Mouse (Mus musculus): Measurements from ENCODE around the gene Zfp867. TPM values are rescaled to one million over a fixed set of nuclear protein-coding genes. Genes with fewer than 3 reads are reported as not detected.

Gene Zfp867
- 8.9 and 9.3 TPM in 2 replicates for polyA plus RNA-seq (2016; fragmentation: Nextera tagmentation; extraction: Ambion mirVana)

- Histone ChIP-seq H3K4me1 (peaks cover 13% of the 10 kb centered on the region), H3K9me3 (no peaks in the 10 kb centered on the region), H3K36me3 (replicated peaks) (peaks cover 4% of the 10 kb centered on the region; the same call in 1 of the 2 replicates), H3K4me3 (peak within 1 kb of the TSS; percentile 93), H3K27ac (peak within 1 kb of the TSS; percentile 90), H3K27me3 (ENCODE audit: poor library complexity, severe bottlenecking) (no peaks in the 10 kb centered on the region)
- under 1% methylated on average over 19 of the region's 19 CpGs for WGBS
- peak; percentile 92 for DNase-seq (ENCODE audit: extremely low spot score, low spot score)
Observed at GRCm38 (mm10) chr11:59472326-59472677, at the start of gene Zfp867. Zfp867 (minus strand) TSS chr11:59472474.

DNA sequence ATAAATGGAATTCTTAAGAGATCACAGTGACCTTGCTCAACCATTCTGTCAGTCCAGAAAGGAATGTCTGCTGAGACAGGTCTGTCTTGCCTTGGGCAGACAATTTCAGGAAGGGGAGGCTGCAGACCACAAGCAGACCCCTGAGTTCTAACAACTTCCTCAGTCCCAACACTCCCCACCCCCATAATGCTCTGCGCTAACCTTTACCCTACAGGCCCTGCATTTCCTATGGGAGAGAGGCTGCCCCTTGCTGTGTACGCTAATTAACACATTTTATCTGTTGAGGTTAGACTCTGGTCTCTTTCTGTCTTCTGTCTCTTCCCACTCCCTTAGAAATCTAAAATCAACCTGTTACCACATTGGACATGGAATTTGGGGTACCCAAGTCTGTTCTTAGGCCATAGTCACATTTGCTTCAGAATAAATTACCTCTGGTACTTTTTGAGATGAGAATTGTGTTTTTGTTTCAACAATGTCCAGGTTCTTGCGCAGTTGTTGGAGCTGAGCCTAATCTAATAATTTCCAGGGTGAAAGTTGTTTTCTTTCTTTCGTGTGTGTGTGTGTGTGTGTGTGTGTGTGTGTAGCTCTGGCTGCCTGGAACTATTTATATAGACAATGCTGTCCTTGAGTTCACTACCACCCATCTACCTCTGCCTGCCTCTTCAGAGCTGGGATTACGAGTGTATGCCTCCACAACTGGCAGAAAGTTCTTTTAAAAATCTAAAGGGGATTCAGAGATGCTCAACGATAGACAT is 47.6 kb upstream of the Zfp867 start:
- Histone ChIP-seq H3K27me3 (ENCODE audit: poor library complexity, severe bottlenecking) (no peaks in the 10 kb centered on the region), H3K4me1 (peaks cover 10% of the 10 kb centered on the region), H3K9me3 (no peaks in the 10 kb centered on the region), H3K36me3 (replicated peaks) (no peaks in the 10 kb centered on the region), H3K4me3 (no peak overlapping the region), H3K27ac (no peak overlapping the region)
- 77% methylated on average over 6 of the region's 6 CpGs for WGBS
- DNase-seq (ENCODE audit: extremely low spot score, low spot score) = no peak

DNA sequence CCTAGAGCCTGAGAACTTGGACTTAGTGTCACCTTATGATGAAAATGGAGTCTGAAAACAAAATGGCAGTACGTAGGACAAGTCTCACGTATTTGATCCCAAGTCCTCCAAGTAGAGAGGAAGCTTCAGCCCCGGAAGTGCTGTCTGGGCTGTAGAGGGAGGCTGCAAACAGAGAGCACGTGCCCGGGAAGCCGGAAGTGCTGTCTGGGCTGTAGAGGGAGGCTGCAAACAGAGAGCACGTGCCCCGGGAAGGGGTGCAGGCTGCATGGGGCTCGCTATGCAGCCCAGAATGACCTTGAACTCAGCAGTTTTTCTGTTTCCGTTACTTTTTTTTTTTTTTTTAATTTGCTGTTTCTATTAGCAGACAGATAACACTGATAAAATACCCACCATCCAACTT is 46.0 kb upstream of the Zfp867 start:
- WGBS = 73% methylated on average over 10 of the region's 10 CpGs
- Histone ChIP-seq H3K9me3 (no peaks in the 10 kb centered on the region), H3K36me3 (replicated peaks) (no peaks in the 10 kb centered on the region)

GRCm38 (mm10) chr11:59517441-59517840 is 45.2 kb upstream of the Zfp867 start:
- 79% methylated on average over 1 of the region's 1 CpGs for WGBS
- no peak overlapping the region for H3K4me3 ChIP-seq
- no peaks in the 10 kb centered on the region for H3K9me3 ChIP-seq
- no peak for DNase-seq (ENCODE audit: extremely low spot score, low spot score)
- H3K27ac ChIP-seq = no peak overlapping the region
- H3K36me3 ChIP-seq (replicated peaks) = no peaks in the 10 kb centered on the region
- peaks cover 15% of the 10 kb centered on the region for H3K4me1 ChIP-seq
- no peaks in the 10 kb centered on the region for H3K27me3 ChIP-seq (ENCODE audit: poor library complexity, severe bottlenecking)

More for the DNA sequence above, 46.0 kb upstream of the Zfp867 start:
- H3K4me1 ChIP-seq = peaks cover 15% of the 10 kb centered on the region
- no peak overlapping the region for H3K27ac ChIP-seq
- DNase-seq (ENCODE audit: extremely low spot score, low spot score) = no peak
- no peaks in the 10 kb centered on the region for H3K27me3 ChIP-seq (ENCODE audit: poor library complexity, severe bottlenecking)
- H3K4me3 ChIP-seq = no peak overlapping the region

DNA sequence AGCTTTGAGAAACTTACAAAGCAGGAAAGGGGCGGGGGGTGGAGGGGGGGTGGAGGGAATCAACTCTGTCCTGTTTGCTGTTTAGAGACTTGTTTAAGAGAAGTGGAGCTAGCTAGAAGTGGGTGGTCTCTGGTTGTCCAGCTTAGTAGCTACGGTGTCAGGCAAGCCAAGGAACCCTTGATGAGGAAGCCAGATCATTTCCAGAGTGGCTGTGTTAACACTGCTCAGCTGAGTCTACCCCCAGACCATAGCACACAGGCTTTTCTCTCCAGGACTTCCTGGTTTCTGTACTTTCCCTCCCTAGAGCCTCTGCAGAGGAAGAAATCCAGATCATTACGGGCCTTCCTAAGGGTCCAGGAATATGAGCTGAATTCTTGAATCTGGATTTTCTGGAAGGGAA is 42.5 kb upstream of the Zfp867 start:
- Histone ChIP-seq H3K4me1 (peaks cover 13% of the 10 kb centered on the region), H3K27ac (no peak overlapping the region), H3K27me3 (ENCODE audit: poor library complexity, severe bottlenecking) (no peaks in the 10 kb centered on the region), H3K36me3 (replicated peaks) (peaks cover 20% of the 10 kb centered on the region), H3K9me3 (no peaks in the 10 kb centered on the region), H3K4me3 (no peak overlapping the region)
- WGBS = 60% methylated on average over 3 of the region's 3 CpGs
- no peak for DNase-seq (ENCODE audit: extremely low spot score, low spot score)

DNA sequence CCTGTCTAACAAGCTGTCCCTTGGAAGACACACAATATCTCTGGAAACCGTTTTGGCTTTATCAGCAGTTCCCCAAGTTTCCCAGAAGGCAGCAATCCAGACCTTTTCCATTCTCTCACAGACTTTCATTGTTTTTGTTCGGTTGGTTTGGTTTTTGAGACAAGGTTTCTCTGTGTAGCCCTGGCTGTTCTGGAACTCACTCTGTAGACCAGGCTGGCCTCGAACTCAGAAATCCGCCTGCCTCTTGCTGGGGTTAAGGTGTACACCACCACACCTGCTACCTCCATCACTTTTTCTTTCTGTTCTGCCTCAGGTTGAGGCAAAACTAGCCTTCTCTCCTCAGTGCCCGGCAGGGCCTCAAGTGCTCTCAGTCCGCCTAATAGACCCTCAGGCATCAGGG is 42.1 kb upstream of the Zfp867 start:
- H3K27me3 ChIP-seq (ENCODE audit: poor library complexity, severe bottlenecking) = no peaks in the 10 kb centered on the region
- no peak for DNase-seq (ENCODE audit: extremely low spot score, low spot score)
- H3K27ac ChIP-seq = no peak overlapping the region
- H3K4me3 ChIP-seq = no peak overlapping the region
- peaks cover 9% of the 10 kb centered on the region for H3K4me1 ChIP-seq
- WGBS = 73% methylated on average over 6 of the region's 6 CpGs
- no peaks in the 10 kb centered on the region for H3K9me3 ChIP-seq
- H3K36me3 ChIP-seq (replicated peaks) = peaks cover 24% of the 10 kb centered on the region

GRCm38 (mm10) chr11:59513556-59513955 is 41.3 kb upstream of the Zfp867 start:
- peaks cover 33% of the 10 kb centered on the region for H3K36me3 ChIP-seq (replicated peaks)
- WGBS = 87% methylated on average over 3 of the region's 3 CpGs
- H3K4me1 ChIP-seq = peaks cover 5% of the 10 kb centered on the region; the same call in 1 of the 2 replicates
- no peak for DNase-seq (ENCODE audit: extremely low spot score, low spot score)
- H3K9me3 ChIP-seq = no peaks in the 10 kb centered on the region
- no peak overlapping the region for H3K27ac ChIP-seq
- H3K4me3 ChIP-seq = no peak overlapping the region
- H3K27me3 ChIP-seq (ENCODE audit: poor library complexity, severe bottlenecking) = no peaks in the 10 kb centered on the region

- peaks cover 8% of the 10 kb centered on the region for H3K4me1 ChIP-seq
- no peak overlapping the region for H3K4me3 ChIP-seq
- DNase-seq (ENCODE audit: extremely low spot score, low spot score) = no peak
- H3K27ac ChIP-seq = no peak overlapping the region
- WGBS = 91% methylated on average over 10 of the region's 10 CpGs
- H3K27me3 ChIP-seq (ENCODE audit: poor library complexity, severe bottlenecking) = no peaks in the 10 kb centered on the region
- H3K36me3 ChIP-seq (replicated peaks) = peaks cover 41% of the 10 kb centered on the region
- no peaks in the 10 kb centered on the region for H3K9me3 ChIP-seq
Observed at GRCm38 (mm10) chr11:59512733-59513132, 40.5 kb upstream of the Zfp867 start.

DNA sequence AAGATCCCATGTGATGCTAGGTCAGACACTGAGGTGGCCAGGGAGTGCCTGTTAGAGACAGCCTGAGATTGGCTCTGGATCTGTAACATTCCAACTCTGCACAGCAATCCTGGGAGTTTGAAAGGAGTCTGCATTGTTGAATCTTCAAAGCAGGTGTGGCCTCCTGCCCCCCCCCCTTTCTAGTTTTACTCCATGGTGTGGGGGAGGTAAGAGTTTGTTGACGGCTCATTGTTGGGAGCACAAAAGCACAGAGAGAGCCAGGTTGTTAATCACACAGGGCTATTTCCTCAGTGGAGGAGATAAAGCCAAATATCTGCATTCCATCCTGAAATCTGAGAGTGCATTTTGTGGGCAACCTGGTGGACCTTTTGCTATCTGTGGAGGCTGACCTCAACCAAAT is 39.3 kb upstream of the Zfp867 start:
- H3K4me1 ChIP-seq = peaks cover 19% of the 10 kb centered on the region
- no peak overlapping the region for H3K4me3 ChIP-seq
- 76% methylated on average over 1 of the region's 1 CpGs for WGBS
- H3K27me3 ChIP-seq (ENCODE audit: poor library complexity, severe bottlenecking) = no peaks in the 10 kb centered on the region
- H3K27ac ChIP-seq = no peak overlapping the region
- H3K9me3 ChIP-seq = no peaks in the 10 kb centered on the region
- no peak for DNase-seq (ENCODE audit: extremely low spot score, low spot score)
- peaks cover 41% of the 10 kb centered on the region for H3K36me3 ChIP-seq (replicated peaks)

DNA sequence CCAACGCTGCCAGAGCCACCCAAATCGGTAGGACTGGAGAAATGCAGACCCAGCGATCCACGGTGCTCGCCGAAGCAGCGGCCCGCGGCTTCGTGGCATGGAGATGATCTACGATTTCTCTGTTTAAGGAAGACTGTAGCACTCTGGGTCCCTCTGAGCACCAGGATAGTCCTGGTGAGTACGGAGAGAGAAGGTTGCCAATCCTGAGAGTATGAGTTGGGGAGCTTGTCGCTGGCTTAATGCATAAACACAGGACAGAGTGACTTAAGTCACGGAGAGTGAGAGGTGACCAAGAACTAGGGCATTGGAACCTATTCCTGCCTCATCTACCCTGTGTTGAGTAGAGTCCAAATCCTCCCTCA is 34.4 kb upstream of the Zfp867 start:
- Histone ChIP-seq H3K27me3 (ENCODE audit: poor library complexity, severe bottlenecking) (no peaks in the 10 kb centered on the region), H3K4me1 (peaks cover 27% of the 10 kb centered on the region), H3K36me3 (replicated peaks) (peaks cover 67% of the 10 kb centered on the region), H3K4me3 (peak overlapping the region; percentile 89), H3K27ac (peak overlapping the region; percentile 94), H3K9me3 (no peaks in the 10 kb centered on the region)
- under 1% methylated on average over 14 of the region's 14 CpGs for WGBS
- no peak for DNase-seq (ENCODE audit: extremely low spot score, low spot score)

DNA sequence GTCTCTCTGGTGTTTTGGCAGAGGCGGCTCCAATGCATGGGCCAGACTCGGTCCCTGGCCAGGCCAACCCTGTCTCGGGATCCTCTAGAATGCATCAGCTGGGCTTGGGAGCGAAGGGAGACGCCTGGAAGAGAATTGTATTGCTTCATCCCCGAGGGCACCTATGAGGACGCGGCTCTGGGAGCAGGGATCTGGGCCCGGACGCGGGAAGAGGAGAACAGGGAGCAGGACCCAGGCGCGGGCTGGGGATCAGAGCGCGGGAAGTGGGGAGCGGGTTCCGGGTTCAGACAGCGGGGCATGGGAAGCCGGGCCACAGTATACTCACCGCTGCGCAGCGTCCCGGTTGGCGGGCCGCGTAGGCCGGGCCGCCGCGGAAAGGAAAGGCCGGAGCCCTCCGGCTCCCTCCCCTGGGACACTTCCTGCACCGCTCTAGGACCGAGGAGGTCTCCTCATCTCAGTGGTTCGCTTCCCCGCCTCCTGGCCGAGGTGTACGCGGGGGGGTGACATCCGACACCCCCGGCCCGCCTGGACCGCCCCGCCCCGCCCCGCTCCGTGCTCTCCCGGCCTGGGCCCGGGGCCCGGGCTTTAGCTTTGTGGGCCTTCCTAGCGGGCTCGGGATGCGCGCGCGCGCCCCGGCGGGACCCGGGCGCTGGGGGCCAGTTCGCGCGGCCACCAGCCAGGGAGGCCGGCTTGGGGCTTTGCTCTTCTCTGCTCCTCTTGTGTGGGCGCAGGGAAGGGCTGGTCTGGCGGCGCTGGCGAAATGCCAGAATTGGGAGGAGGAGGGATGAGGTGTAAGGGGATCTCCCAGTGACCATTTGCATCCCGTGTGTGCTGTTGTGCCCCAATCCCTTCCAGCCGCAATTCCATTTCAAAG is 33.8 kb upstream of the Zfp867 start:
- peak overlapping the region; percentile 94 for H3K27ac ChIP-seq
- peak; percentile 89 for DNase-seq (ENCODE audit: extremely low spot score, low spot score)
- peaks cover 27% of the 10 kb centered on the region for H3K4me1 ChIP-seq
- no peaks in the 10 kb centered on the region for H3K27me3 ChIP-seq (ENCODE audit: poor library complexity, severe bottlenecking)
- peak overlapping the region; percentile 89 for H3K4me3 ChIP-seq
- under 1% methylated on average over 60 of the region's 71 CpGs for WGBS
- H3K9me3 ChIP-seq = no peaks in the 10 kb centered on the region
- H3K36me3 ChIP-seq (replicated peaks) = peaks cover 67% of the 10 kb centered on the region

- Histone ChIP-seq H3K4me1 (peaks cover 27% of the 10 kb centered on the region), H3K27ac (peak overlapping the region; percentile 94), H3K36me3 (replicated peaks) (peaks cover 67% of the 10 kb centered on the region), H3K9me3 (no peaks in the 10 kb centered on the region), H3K27me3 (ENCODE audit: poor library complexity, severe bottlenecking) (no peaks in the 10 kb centered on the region), H3K4me3 (peak overlapping the region; percentile 89)
- DNase-seq (ENCODE audit: extremely low spot score, low spot score) = peak; percentile 72
- WGBS = 0% methylated on average over 21 of the region's 21 CpGs
Observed at GRCm38 (mm10) chr11:59505351-59505838, 33.1 kb upstream of the Zfp867 start.
